In the genomic region with DNA sequence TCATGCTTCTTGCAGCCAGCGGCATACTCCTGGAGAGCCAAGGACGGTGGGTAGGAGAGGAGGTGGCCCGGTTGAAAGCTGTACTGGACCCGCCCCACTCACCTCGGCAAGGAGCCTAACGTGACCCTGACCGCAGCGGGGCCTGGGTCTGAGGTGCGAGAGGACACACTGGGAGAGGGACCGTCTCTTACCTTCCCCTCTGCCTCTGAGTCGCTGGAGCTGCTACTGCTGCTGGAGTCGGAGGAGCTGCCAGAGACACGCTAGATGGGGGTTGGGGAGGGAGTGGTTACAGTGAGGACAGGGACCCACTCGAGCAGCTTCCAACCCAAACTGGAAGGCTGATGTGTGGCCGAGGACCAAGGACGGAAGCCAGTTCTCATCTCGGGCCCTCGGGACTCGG, we compare ENCODE assay signal across 9 mouse cellular contexts. TPM values are rescaled to one million over a fixed set of nuclear protein-coding genes. Genes with fewer than 3 reads are reported as not detected.
DNase-seq lines count a peak whose midpoint lies in the region; ATAC-seq lines count a peak whose summit lies in the region.
"Had no signal": no experiment of that assay in that cellular context is flagged by ENCODE, and none has a peak within 500 bp of the region (broad histone marks: within the 10 kb centered on the region; RNA-seq: fewer than 3 reads in every experiment).

No protein-coding gene starts in this region.

- peaks cover 22% of the 10 kb centered on the region for H3K4me1 ChIP-seq in heart, embryonic 15.5 days (replicated peaks)
- peaks cover 12% of the 10 kb centered on the region; the same call in 1 of the 2 replicates for H3K4me1 ChIP-seq in neural tube, embryonic 13.5 days (replicated peaks)

- peak overlapping the region; percentile 72 for H3K4me2 ChIP-seq in heart, embryonic 15.5 days
- peak overlapping the region; percentile 49 for H3K4me2 ChIP-seq in neural tube, embryonic 13.5 days

- H3K36me3 ChIP-seq in heart, embryonic 15.5 days: peaks cover 22% of the 10 kb centered on the region
- peaks cover 20% of the 10 kb centered on the region for H3K36me3 ChIP-seq in neural tube, embryonic 13.5 days

- H3K27ac ChIP-seq in heart, embryonic 15.5 days: peak overlapping the region; percentile 31; the same call in 1 of the 2 replicates
- H3K27ac ChIP-seq in neural tube, embryonic 13.5 days (replicated peaks): no peak overlapping the region

- H3K27me3 ChIP-seq in heart, embryonic 15.5 days: no peaks in the 10 kb centered on the region
- peaks cover 31% of the 10 kb centered on the region for H3K27me3 ChIP-seq in neural tube, embryonic 13.5 days
- H3K27me3 ChIP-seq: CH12.LX had no signal

- 12% methylated on average over 19 of the region's 19 CpGs for WGBS in heart, embryonic 15.5 days
- WGBS in neural tube, embryonic 13.5 days: 10% methylated on average over 19 of the region's 19 CpGs

- peak overlapping the region; percentile 38 for H3K9ac ChIP-seq in heart, embryonic 15.5 days
- H3K9ac ChIP-seq in neural tube, embryonic 13.5 days: peak overlapping the region; percentile 13; the same call in 1 of the 2 replicates

- H3K9me3 ChIP-seq in heart, embryonic 15.5 days (replicated peaks): no peaks in the 10 kb centered on the region
- no peaks in the 10 kb centered on the region for H3K9me3 ChIP-seq in neural tube, embryonic 13.5 days

- peak; percentile 95 for DNase-seq in heart, adult 11 months
- no peak for DNase-seq in heart, adult 8-10 months (ENCODE audit: low spot score)
- peak; percentile 29 for DNase-seq in adrenal gland, postnatal 14 days
- DNase-seq in liver: peak; percentile 12
- no peak for DNase-seq in left cerebral cortex, adult 18-20 months (ENCODE audit: low spot score in 2 of 2)

- H3K4me3 ChIP-seq in heart, embryonic 15.5 days: peak overlapping the region; percentile 43
- peak overlapping the region; percentile 14 for H3K4me3 ChIP-seq in neural tube, embryonic 13.5 days

- peak; percentile 19; the same call in 1 of the 2 replicates for ATAC-seq in heart, embryonic 15.5 days (replicated peaks; ENCODE audit: insufficient number of reproducible peaks, insufficient read depth, low FRiP score, low read depth)
- no peak for ATAC-seq in neural tube, embryonic 13.5 days (ENCODE audit: low read depth)
- ATAC-seq in monocyte, adult 5-6 weeks (replicated peaks; ENCODE audit: insufficient number of reproducible peaks, low FRiP score, low TSS enrichment, poor library complexity, severe bottlenecking): no peak

RNA-seq across cellular contexts. Expression of gene 2200002D01Rik, which starts 0.6 kb away (rescaled TPM):
- 1 to 10 TPM; 1.7 to 3.9 (median 2.6) TPM for total RNA-seq in heart, adult 8-10 months (2022)
- 2.4 and 2.7 TPM in 2 replicates for total RNA-seq in adrenal gland, postnatal 14 days (2021)
- polyA plus RNA-seq in heart, embryonic 15.5 days (2015; fragmentation: Nextera tagmentation; extraction: Ambion mirVana): 6.3 and 7.1 TPM in 2 replicates
- 1.3 and 1.7 TPM in 2 replicates for polyA plus RNA-seq in neural tube, embryonic 13.5 days (2015; fragmentation: Nextera tagmentation; extraction: Ambion mirVana)
- under 1 TPM; 0.65 to 0.98 TPM for total RNA-seq in left cerebral cortex, adult 18-20 months (2021)
- 0.29 to 3.4 TPM in 2 of 3 replicates, not detected in the other for total RNA-seq in monocyte, adult 5-6 weeks (2017)

RNA-seq across cellular contexts. Expression of gene Yif1b, which starts 9.6 kb away (rescaled TPM):
- 10 to 100 TPM; 66.2 to 78.1 (median 70.0) TPM for total RNA-seq in heart, adult 8-10 months (2022)
- total RNA-seq in adrenal gland, postnatal 14 days (2021): 77.1 and 81.0 TPM in 2 replicates
- 98.2 and 107 TPM in 2 replicates for polyA plus RNA-seq in heart, embryonic 15.5 days (2015; fragmentation: Nextera tagmentation; extraction: Ambion mirVana)
- polyA plus RNA-seq in neural tube, embryonic 13.5 days (2015; fragmentation: Nextera tagmentation; extraction: Ambion mirVana): 75.6 and 90.6 TPM in 2 replicates
- 10 to 100 TPM; 51.7 to 52.4 TPM for total RNA-seq in left cerebral cortex, adult 18-20 months (2021)
- 3.8 to 11.1 TPM (median 9.8 TPM) in 3 replicates for total RNA-seq in monocyte, adult 5-6 weeks (2017)

RNA-seq across cellular contexts. Expression of gene Kcnk6, which starts 15.4 kb away (rescaled TPM):
- total RNA-seq in heart, adult 8-10 months (2022): 1 to 10 TPM; 1.5 to 2.3 (median 2.0) TPM
- 3.0 and 4.1 TPM in 2 replicates for total RNA-seq in adrenal gland, postnatal 14 days (2021)
- 1.4 and 2.0 TPM in 2 replicates for polyA plus RNA-seq in heart, embryonic 15.5 days (2015; fragmentation: Nextera tagmentation; extraction: Ambion mirVana)
- 0.43 and 0.68 TPM in 2 replicates for polyA plus RNA-seq in neural tube, embryonic 13.5 days (2015; fragmentation: Nextera tagmentation; extraction: Ambion mirVana)
- 1 to 10 TPM; 3.0 to 3.1 TPM for total RNA-seq in left cerebral cortex, adult 18-20 months (2021)
- total RNA-seq in monocyte, adult 5-6 weeks (2017): 3.1 to 8.5 TPM (median 7.3 TPM) in 3 replicates

RNA-seq across cellular contexts. Expression of gene Catsperg1, which starts 33.9 kb away (rescaled TPM):
- total RNA-seq in heart, adult 8-10 months (2022): under 1 TPM in 3 of 4 experiments, not detected in 1; 0.24 to 0.34 (median 0.25) TPM
- total RNA-seq in adrenal gland, postnatal 14 days (2021): 0.63 and 0.79 TPM in 2 replicates
- polyA plus RNA-seq in heart, embryonic 15.5 days (2015; fragmentation: Nextera tagmentation; extraction: Ambion mirVana): 0.25 and 0.84 TPM in 2 replicates
- 1.4 and 1.9 TPM in 2 replicates for polyA plus RNA-seq in neural tube, embryonic 13.5 days (2015; fragmentation: Nextera tagmentation; extraction: Ambion mirVana)
- total RNA-seq in left cerebral cortex, adult 18-20 months (2021): 1 to 10 TPM; 1.1 to 1.5 TPM
- total RNA-seq in monocyte, adult 5-6 weeks (2017): 0.85 to 1.6 TPM in 2 of 3 replicates, not detected in the other

RNA-seq across cellular contexts. Expression of gene Spint2, which starts 34.0 kb away (rescaled TPM):
- 10 to 100 TPM; 47.3 to 54.5 (median 53.2) TPM for total RNA-seq in heart, adult 8-10 months (2022)
- total RNA-seq in adrenal gland, postnatal 14 days (2021): 29.0 and 31.5 TPM in 2 replicates
- 77.9 and 125 TPM in 2 replicates for polyA plus RNA-seq in heart, embryonic 15.5 days (2015; fragmentation: Nextera tagmentation; extraction: Ambion mirVana)
- 28.8 and 31.3 TPM in 2 replicates for polyA plus RNA-seq in neural tube, embryonic 13.5 days (2015; fragmentation: Nextera tagmentation; extraction: Ambion mirVana)
- 10 to 100 TPM; 27.6 to 33.5 TPM for total RNA-seq in left cerebral cortex, adult 18-20 months (2021)
- 2.6 to 4.4 TPM (median 4.2 TPM) in 3 replicates for total RNA-seq in monocyte, adult 5-6 weeks (2017)

Comparison
In these comparisons a context has a peak if more than half of its experiments do, and no peak if none do; other contexts are left out.
1. DNase-seq: peak in heart, adult 11 months (single experiment), adrenal gland, postnatal 14 days (single experiment) and liver (single experiment); none in heart, adult 8-10 months (single experiment) and left cerebral cortex, adult 18-20 months (0 of 2).